Mouse (Mus musculus) CH12.LX (cell line): ENCODE measurements around the gene Foxn2.
A peak's percentile ranks its signal among the peaks of the same experiment; 100 is the strongest.

Experiments used
- BHLHE40 ChIP-seq: IDR thresholded peaks from 2 replicates; pipeline ENCODE4 v1.6.1; 2011; ENCODE audit warnings: mild to moderate bottlenecking, low read depth, low read length, improper control_type of control experiment
- CHD2 ChIP-seq: IDR thresholded peaks from 2 replicates; pipeline ENCODE4 v1.6.1; 2011; ENCODE audit warnings: low read length, improper control_type of control experiment
- CTCF ChIP-seq, 2 experiments: IDR thresholded peaks in 1 of 2; conservative IDR thresholded peaks in 1 of 2; 2 replicates each; pipeline ENCODE4 v1.5.1; 2011 to 2012; ENCODE audit warnings: low read depth in 2 of 2, low read length in 2 of 2, improper control_type of control experiment in 1 of 2, inconsistent platforms in 1 of 2, mild to moderate bottlenecking in 1 of 2, moderate library complexity in 1 of 2
- ELF1 ChIP-seq: IDR thresholded peaks from 2 replicates; pipeline ENCODE4 v1.6.1; 2014; ENCODE audit warnings: low read depth, mild to moderate bottlenecking, inconsistent platforms, low read length, improper control_type of control experiment
- EP300 ChIP-seq: IDR thresholded peaks from 2 replicates; pipeline ENCODE4 v1.6.1; 2011; ENCODE audit warnings: low read length, improper control_type of control experiment
- POLR2A ChIP-seq: IDR thresholded peaks from 2 replicates; pipeline ENCODE4 v1.6.1; 2011; ENCODE audit warnings: low read depth, mild to moderate bottlenecking, improper control_type of control experiment, low read length

DNA sequence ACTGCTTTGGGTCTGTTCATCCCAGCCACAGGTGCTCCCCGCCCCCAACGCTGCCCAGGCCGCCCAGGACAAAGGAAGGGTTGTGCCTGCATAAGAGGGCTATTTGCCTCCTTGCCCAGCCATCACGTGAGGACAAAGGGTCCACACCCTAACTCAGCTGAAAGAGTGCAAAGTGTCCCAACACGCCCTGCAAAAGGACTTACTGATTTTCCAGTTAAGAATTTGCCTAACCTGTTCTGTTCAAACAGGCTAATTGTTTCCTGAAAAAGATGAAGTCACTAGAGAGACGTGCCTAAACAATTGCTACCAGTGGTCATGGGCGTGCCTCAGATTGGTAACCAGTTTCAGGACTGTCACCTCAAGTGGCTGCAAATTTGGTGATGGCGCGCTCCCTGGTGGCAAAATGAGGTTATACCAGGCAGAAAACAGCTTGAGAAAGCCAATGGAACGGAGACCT, 70.6 kb downstream of the Foxn2 start:
- TF ChIP-seq CTCF (conservative IDR thresholded peaks at IDR 0.05 in 1 of 2, IDR thresholded peaks at IDR 0.05 in 1 of 2; ENCODE audit: low read depth in 2 of 2, low read length in 2 of 2) (peak; percentile 37 to 94), BHLHE40 (peak; percentile 93), EP300 (no peak), POLR2A (no peak), CHD2 (no peak), ELF1 (peak; percentile 34; the same call in 1 of the 2 replicates)
